Mouse (Mus musculus) retina, adult 2 months (tissue): ENCODE measurements around the gene Crtc1.

Experiments used
- DNase-seq: peaks from one replicate; pipeline ENCODE4 v3.0.0-alpha.2; 2012; ENCODE audit warnings: low read depth, low spot score

Crtc1 gene

GRCm38 (mm10) chr8:70351035-70351999, 88.1 kb downstream of the Crtc1 start:
- DNase-seq = no peak

- DNase-seq = no peak
Observed at GRCm38 (mm10) chr8:70347860-70348420, 91.4 kb downstream of the Crtc1 start.

- DNase-seq = no peak
Observed at GRCm38 (mm10) chr8:70347443-70347842, 91.9 kb downstream of the Crtc1 start.

- DNase-seq = no peak
Observed at GRCm38 (mm10) chr8:70344279-70344678, 95.1 kb downstream of the Crtc1 start.

GRCm38 (mm10) chr8:70343696-70344095, 95.7 kb downstream of the Crtc1 start:
- no peak for DNase-seq

GRCm38 (mm10) chr8:70343076-70343475, 96.3 kb downstream of the Crtc1 start:
- DNase-seq = no peak

GRCm38 (mm10) chr8:70342007-70342406, 97.4 kb downstream of the Crtc1 start:
- DNase-seq = no peak

GRCm38 (mm10) chr8:70340659-70341058, 98.7 kb downstream of the Crtc1 start:
- no peak for DNase-seq

- no peak for DNase-seq
Observed at GRCm38 (mm10) chr8:70338931-70339330, 100.4 kb downstream of the Crtc1 start.

GRCm38 (mm10) chr8:70332878-70333202, 106.5 kb downstream of the Crtc1 start:
- DNase-seq = no peak
